Mouse (Mus musculus) urinary bladder, postnatal 25 days (tissue): Measurements from ENCODE around the gene Dnah11.

Source experiments
- DNase-seq: peaks from one replicate; pipeline ENCODE4 v3.0.0; 2022; ENCODE audit warnings: low spot score

The Dnah11 gene

GRCm38 (mm10) chr12:118198386-118199093, at the start of gene Dnah11:
Dnah11 (minus strand) TSS chr12:118199043.
- peak; percentile 67 for DNase-seq

GRCm38 (mm10) chr12:118221182-118221581, 22.3 kb upstream of the Dnah11 start:
- no peak for DNase-seq

DNA sequence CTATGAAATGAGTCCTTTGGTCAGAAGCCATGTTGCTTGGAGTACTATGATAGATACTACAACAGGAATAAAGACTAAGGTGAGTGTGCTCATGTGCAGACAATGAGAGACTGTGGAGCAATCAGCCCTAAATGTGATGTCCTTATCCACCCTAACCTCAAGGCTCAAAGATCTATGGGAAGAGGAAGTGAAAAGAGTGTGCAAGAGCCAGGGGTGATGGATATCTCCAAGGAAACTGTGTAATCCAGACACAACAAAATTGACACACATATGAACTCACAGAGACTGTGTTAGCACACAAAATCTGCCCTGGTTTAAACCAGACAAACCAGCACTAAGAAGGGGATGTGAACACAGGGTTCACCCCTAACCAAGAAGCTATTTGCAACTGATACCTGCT, 21.2 kb upstream of the Dnah11 start:
- DNase-seq, result no peak

GRCm38 (mm10) chr12:118212163-118212562, 13.3 kb upstream of the Dnah11 start:
- no peak for DNase-seq

DNA sequence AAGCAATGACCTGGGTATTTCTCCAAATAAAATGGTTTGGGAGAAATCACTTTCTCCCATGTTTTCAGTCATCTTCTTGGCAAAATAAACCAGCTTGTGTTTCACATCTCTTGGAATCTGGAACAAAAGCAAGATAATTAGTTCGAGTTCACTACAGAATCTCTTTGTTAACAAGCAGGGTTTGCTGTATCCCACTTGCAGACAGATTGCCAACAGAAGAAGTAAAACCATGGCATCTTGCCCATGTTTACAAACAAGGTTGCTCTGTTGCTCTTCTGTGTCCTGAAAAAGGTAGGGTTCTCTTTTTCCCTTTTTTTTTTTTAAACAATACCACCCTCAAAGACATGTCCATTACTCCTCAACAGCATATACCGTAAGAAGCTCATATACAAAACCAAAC, 2.3 kb downstream of the Dnah11 start:
- no peak for DNase-seq

GRCm38 (mm10) chr12:118189535-118189934, 9.3 kb downstream of the Dnah11 start:
- no peak for DNase-seq

- DNase-seq, result no peak
These were observed 11.2 kb downstream of the Dnah11 start for GRCm38 (mm10) chr12:118187663-118188062.

DNA sequence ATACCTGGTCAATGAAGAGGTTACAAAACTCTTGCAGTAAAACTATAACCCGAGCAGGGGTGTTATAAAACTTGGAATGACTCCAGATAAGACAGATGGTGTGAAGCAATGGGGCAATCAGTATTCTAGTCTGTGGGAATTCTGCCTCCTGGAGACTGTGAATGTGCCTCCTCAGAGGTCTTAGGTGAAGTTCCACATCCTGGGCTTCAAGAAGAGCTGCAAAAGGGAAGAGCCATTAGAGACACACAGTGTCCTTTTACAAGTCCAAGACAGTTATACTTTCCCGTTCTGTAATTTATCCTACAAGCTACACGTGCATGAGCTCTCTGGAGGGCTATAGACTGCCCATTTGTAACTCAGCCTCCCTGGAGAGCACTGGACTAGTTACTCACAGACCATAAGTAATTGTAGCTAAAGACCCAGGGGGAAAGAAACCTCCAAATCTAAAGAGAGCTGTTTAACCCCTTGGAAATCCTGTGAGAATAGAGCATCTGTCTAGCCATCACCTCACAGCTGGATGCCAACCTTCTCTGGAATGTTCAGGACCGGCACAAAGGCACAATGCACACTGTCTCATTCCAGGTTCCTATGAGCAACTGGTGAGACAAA, 11.9 kb downstream of the Dnah11 start:
- DNase-seq, result no peak

GRCm38 (mm10) chr12:118186120-118186880, 12.5 kb downstream of the Dnah11 start:
- DNase-seq, result no peak

DNA sequence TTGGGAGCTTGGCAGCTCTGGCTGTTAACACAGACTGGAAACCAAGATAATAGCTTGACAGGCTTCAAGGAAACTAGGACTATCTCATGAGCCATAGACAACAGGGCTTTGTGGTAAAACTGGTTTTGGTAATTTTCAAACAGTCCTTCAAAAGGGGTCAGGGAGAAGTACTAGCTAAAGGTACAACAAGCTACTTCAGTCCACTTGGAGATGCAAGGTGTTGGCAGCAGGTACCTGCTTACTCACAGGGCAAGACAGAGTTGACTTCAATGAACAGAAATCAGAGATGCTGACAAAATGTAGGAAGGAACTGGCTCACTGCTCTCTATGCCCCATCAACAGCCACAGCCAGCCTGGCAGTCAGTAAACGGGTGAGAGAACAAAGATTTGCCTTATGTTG, 14.1 kb downstream of the Dnah11 start:
- no peak for DNase-seq

GRCm38 (mm10) chr12:118177756-118178155, 21.1 kb downstream of the Dnah11 start:
- DNase-seq, result no peak

DNA sequence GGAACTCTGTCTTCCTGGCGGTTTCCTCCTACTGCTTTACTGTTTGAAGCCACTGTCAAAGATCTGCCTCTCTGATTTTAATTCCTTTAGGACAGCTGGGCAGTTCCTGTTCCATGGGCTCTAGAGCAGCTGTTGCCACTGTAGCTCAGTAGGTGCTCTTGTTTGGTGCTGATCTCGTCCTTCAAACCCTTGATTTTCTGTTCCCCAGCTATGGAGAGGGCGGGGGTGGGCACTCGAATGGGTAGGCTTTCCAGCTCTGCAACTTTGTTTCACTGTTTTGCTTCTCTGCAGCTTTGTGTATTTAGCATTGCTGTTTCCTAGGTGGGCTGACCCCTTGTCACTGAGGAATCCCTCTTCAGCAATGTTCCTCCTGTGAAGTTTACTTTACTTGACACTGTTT, 34.1 kb downstream of the Dnah11 start:
- no peak for DNase-seq

- no peak for DNase-seq
These were observed 41.9 kb downstream of the Dnah11 start for GRCm38 (mm10) chr12:118156986-118157385.

DNA sequence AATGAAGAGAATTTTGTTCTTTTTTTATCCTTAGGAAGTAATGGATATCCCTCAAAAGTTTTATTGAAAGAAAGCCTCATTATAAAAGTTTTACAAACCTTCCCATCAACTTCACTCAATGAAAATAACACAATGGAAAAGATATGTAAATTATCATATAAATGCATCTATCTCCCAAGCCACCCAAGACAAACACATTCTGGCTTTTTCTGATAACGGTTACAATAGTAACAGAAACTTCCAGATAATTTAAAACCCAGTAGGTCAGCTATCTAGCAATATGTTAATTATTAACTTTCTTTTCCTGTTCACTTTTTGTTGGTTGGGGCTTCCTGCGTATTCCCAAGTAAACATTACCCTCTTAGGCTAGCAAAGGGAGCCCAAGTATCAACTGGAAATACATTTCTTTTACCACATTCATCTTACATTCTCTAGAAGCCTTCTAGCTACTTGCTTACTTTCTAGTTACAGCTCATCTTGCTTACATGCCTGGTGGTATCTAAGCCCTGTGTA, 51.3 kb downstream of the Dnah11 start:
- DNase-seq, result no peak

DNA sequence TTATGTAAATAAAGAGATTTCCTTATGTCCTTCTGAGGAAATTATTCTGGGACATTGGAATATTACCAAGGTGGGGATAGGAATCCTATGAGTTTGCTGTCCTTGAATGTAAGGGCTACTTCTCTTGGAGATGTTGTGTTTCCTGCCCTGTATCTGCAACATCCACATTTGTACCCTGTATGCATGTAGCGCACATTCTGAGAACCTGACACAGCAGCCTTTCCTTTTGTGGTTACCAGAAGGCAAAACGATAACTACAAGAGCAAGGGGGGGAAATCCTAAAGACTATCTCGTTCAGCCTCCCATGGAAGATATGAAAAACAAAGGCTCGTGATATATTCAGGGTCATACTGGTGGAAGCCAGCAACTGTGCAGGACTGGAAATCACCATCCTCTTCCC, 70.7 kb downstream of the Dnah11 start:
- DNase-seq, result no peak

GRCm38 (mm10) chr12:118119668-118120067, 79.2 kb downstream of the Dnah11 start:
- DNase-seq, result no peak

DNA sequence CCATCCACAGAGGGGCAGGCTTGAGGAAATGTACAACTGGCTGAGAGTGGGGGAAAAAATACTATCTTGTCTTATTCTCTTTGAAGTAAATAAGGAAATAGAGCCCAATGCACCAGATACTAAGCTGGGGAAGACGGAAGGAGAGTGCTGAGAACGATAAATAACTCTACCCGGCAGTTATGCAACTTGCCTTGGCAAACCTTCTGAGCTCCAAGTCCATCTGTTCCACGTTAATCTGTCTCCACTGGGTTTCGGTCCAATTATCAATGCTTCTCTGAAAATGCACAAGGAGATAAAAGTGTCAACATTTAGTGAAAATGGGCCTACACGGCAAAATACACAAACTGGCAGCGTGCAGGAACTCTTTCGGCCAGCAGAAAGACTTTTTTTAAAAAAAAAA, 86.2 kb downstream of the Dnah11 start:
- no peak for DNase-seq

GRCm38 (mm10) chr12:118111896-118112295, 86.9 kb downstream of the Dnah11 start:
- no peak for DNase-seq

DNA sequence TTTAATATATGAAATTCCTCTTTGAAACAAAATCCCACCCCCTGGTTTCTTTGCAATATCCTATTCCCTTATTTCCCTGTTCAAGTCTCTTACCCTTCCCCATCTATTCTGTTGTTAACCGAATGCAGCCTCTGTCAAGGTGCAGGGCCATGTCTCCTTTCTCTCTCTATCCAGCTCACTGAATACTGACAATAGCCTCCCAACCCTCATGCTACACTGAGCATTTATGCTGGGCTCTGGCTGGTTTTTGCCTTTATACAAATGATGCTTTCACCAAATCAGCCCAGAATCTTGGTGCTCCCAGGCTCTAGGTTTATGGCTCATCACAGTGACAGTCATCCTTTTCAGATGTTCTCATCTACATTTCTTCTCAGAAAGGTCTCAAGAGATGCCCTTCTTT, 91.1 kb downstream of the Dnah11 start:
- DNase-seq, result no peak

- DNase-seq, result no peak
These were observed 94.3 kb downstream of the Dnah11 start for GRCm38 (mm10) chr12:118104520-118104919.

- DNase-seq, result no peak
These were observed 99.1 kb downstream of the Dnah11 start for GRCm38 (mm10) chr12:118099694-118100093.

DNA sequence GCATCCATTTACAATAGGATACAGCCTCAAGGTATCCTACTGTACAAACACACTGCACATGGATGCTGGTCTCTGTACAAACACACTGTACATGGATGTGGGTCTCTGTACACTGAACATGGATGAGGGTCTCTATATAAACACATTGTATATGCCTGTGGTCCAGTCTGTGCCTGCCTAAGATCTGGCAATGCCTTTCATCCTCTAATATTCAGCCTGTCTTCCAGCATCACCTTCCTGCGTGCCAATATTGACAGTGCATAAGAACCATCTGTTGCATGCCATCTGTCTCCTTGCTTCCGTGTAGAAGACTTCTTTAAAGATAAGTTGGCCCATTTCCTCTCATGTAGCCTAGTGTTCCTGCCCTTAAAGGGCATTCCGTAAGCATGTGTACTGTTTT, 100.6 kb downstream of the Dnah11 start:
- DNase-seq, result no peak

GRCm38 (mm10) chr12:118094946-118095345, 103.9 kb downstream of the Dnah11 start:
- no peak for DNase-seq
